Mouse (Mus musculus): ENCODE measurements around the gene Hhat.

DNA sequence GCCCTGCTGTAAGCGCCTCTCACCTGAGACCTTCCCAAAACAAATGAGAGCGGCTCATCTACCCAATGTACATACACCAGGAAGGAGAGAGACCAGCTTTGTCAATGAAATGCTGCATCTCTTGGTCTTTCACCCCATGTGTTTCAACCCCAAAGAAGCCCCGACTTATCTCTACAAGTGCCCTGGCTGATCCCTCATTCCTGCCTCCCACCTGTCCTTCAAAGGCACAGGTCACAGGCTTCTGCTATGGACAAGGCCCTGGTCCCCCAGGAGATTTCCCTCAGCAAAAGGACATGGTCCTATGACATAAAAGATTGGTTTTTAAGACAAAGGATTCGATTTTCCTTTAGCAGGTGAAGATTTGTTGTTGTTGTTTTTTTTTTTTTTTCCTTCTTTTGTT is 227.3 kb downstream of the Hhat start:
- TF ChIP-seq CTCF (IDR thresholded peaks at IDR 0.05; ENCODE audit: extremely low read depth, insufficient read depth, insufficient read length, insufficient replicate concordance) (no peak), POLR2A (IDR thresholded peaks at IDR 0.05; ENCODE audit: low read depth, low read length) (no peak)

Data from spleen, adult 2 months (tissue).